Mouse (Mus musculus) kidney, adult 2 months (tissue): ENCODE measurements around the gene Hhatl. TPM values are rescaled to one million over a fixed set of nuclear protein-coding genes. Genes with fewer than 3 reads are reported as not detected.

Experiments used
- DNase-seq: peaks from one replicate; pipeline ENCODE4 v3.0.0; 2021
- H3K27ac ChIP-seq: fragments of 200-500 bp; 2 replicates; pipeline ENCODE4 v1.5.1; 2012; ENCODE audit warnings: low read depth, low read length, control low read depth, inconsistent platforms; ENCODE audit not compliant: insufficient read depth
- H3K27me3 ChIP-seq: fragments of 200-500 bp; replicated peaks from 2 replicates; pipeline ENCODE4 v1.6.1; 2012; ENCODE audit warnings: mild to moderate bottlenecking, moderate library complexity, low read length, inconsistent platforms; ENCODE audit not compliant: control insufficient read depth, insufficient read depth
- H3K36me3 ChIP-seq: fragments of 200-500 bp; 2 replicates; pipeline ENCODE4 v1.6.1; 2012; ENCODE audit warnings: mild to moderate bottlenecking, moderate library complexity, low read length, inconsistent platforms; ENCODE audit not compliant: control insufficient read depth, insufficient read depth
- H3K4me1 ChIP-seq: fragments of 200-500 bp; 2 replicates; pipeline ENCODE4 v1.6.1; 2011; ENCODE audit warnings: low read length; ENCODE audit not compliant: control insufficient read depth, insufficient read depth
- H3K4me3 ChIP-seq: fragments of 200-500 bp; 2 replicates; pipeline ENCODE4 v1.5.1; 2011; ENCODE audit warnings: mild to moderate bottlenecking, low read depth, low read length, control low read depth; ENCODE audit not compliant: insufficient read depth
- CTCF ChIP-seq: fragments of 200-500 bp; conservative IDR thresholded peaks from 2 replicates; pipeline ENCODE4 v1.5.1; 2011; ENCODE audit warnings: low read depth, mild to moderate bottlenecking, control low read depth, low read length, moderate library complexity, mixed read lengths; ENCODE audit not compliant: insufficient read depth, insufficient read length
- POLR2A ChIP-seq: fragments of 200-500 bp; IDR thresholded peaks from one replicate; pipeline ENCODE4 v1.6.1; 2011; ENCODE audit warnings: low read depth, low read length, control low read depth
- WGBS: fragments of 180-500 bp; shearing (Covaris S2); methylation state at CpG from one replicate; pipeline ENCODE4 v1.1.7; 2018; 5-methylcytosine and 5-hydroxymethylcytosine counted together
- polyA plus RNA-seq: library from polyadenylated mRNA; depleted of rRNA; stranded (reverse); fragments of >200 nt; gene quantifications from 2 replicates; pipeline ENCODE4 v1.2.3, GENCODE M21; 2012

The Hhatl gene
- polyA plus RNA-seq, 1 experiment = 19.1 TPM

DNA sequence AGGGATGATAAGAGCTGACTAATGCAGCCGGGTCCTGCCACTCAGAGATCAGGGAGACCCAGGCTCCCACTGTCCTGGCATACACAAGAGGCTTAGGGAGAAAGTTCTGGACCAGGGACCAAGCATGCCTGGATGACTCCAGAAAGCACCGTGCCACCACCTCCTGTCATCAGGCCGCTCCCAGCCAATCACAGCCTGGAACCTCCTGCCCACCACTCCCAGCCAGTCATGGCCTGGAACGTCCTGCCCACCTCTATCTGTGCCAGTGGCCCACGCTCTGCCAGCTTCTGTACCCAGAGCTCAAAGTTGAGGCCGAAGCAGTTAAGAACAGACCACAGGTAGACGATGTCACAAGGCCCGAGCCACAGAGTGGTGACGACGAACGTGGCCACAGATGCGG, 7.5 kb downstream of the Hhatl start:
- no peaks in the 10 kb centered on the region for H3K27me3 ChIP-seq
- DNase-seq = no peak
- H3K4me1 ChIP-seq = no peaks in the 10 kb centered on the region
- WGBS = 83% methylated on average over 12 of the region's 12 CpGs
- no peak for TF ChIP-seq POLR2A
- TF ChIP-seq CTCF = no peak
- H3K36me3 ChIP-seq = no peaks in the 10 kb centered on the region
- H3K27ac ChIP-seq = no peak overlapping the region
- no peak overlapping the region for H3K4me3 ChIP-seq

DNA sequence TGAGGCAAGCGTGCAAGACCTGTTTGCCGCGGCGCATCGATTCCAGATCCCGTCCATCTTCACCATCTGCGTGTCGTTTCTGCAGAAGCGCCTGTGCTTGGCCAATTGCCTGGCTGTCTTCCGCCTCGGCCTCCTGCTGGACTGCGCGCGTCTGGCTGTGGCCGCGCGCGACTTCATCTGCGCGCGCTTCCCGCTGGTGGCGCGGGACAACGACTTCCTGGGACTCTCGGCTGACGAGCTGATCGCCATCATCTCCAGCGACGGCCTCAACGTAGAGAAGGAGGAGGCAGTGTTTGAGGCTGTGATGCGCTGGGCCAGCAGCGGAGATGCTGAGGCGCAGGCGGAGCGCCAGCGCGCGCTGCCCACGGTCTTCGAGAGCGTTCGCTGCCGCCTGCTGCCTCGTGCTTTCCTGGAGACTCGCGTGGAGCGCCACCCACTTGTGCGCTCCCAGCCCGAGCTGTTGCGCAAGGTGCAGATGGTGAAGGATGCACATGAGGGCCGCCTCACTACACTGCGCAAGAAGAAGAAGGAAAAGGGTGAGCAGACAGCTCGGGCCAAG, 14.2 kb downstream of the Hhatl start:
- no peak for TF ChIP-seq CTCF
- no peak for TF ChIP-seq POLR2A
- no peak for DNase-seq
- no peak overlapping the region for H3K27ac ChIP-seq
- no peaks in the 10 kb centered on the region for H3K36me3 ChIP-seq
- WGBS = 15% methylated on average over 54 of the region's 54 CpGs
- H3K4me3 ChIP-seq = no peak overlapping the region
- H3K4me1 ChIP-seq = no peaks in the 10 kb centered on the region
- H3K27me3 ChIP-seq = no peaks in the 10 kb centered on the region

DNA sequence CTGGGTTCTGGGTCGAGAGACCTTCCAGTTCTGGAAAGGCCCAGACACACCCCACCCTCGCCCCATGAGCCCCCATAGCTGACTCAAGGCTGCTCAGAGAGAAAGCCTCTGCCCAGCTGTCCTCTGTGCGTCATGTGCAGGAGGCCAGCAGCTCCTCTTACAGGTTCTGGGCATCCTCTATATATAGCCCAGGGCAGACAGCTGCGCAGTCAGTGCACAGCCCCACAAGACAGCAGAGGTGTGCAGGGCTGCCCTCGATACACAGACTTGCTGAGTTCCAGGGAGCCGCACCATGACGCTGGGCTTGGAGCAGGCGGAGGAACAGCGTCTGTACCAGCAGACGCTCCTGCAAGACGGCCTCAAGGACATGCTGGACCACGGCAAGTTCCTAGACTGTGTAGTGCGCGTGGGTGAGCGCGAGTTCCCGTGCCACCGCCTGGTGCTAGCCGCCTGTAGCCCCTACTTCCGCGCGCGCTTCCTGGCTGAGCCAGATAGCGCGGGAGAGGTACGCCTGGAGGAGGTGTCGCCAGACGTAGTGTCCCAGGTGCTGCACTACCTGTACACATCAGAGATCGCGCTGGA, 14.7 kb downstream of the Hhatl start, which contains the start of gene Klhl40:
Gene Klhl40, plus strand, starts transcription at position 124 of the 582 bp plus-strand sequence.
- no peaks in the 10 kb centered on the region for H3K36me3 ChIP-seq
- H3K4me1 ChIP-seq = no peaks in the 10 kb centered on the region
- TF ChIP-seq CTCF (no peak), POLR2A (no peak)
- H3K4me3 ChIP-seq = no peak within 1 kb of the TSS
- no peak within 1 kb of the TSS for H3K27ac ChIP-seq
- no peaks in the 10 kb centered on the region for H3K27me3 ChIP-seq
- WGBS = 16% methylated on average over 30 of the region's 30 CpGs
- no peak for DNase-seq

DNA sequence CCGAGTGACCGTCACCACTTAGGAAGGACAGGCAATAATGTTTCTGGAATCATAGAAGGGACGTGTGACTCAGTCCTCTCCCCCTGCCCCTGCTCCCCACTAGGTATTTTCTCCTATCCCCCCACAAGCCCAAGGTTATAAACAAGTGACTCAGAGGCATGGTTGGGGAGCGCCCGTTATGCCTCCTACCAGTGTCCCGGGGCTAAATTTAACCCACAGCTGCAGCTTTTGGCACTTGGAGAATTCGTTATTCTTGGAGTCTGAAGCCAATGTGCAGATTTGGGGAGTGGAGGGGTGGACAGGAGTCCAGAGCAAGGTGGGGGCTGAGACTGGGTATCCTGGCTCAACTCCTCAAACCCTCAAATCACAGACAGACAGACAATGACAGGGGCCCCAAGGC, 15.8 kb downstream of the Hhatl start:
- no peak overlapping the region for H3K4me3 ChIP-seq
- no peak for DNase-seq
- no peak overlapping the region for H3K27ac ChIP-seq
- no peaks in the 10 kb centered on the region for H3K4me1 ChIP-seq
- WGBS = 79% methylated on average over 7 of the region's 7 CpGs
- H3K36me3 ChIP-seq = no peaks in the 10 kb centered on the region
- no peak for TF ChIP-seq POLR2A
- no peak for TF ChIP-seq CTCF
- no peaks in the 10 kb centered on the region for H3K27me3 ChIP-seq

DNA sequence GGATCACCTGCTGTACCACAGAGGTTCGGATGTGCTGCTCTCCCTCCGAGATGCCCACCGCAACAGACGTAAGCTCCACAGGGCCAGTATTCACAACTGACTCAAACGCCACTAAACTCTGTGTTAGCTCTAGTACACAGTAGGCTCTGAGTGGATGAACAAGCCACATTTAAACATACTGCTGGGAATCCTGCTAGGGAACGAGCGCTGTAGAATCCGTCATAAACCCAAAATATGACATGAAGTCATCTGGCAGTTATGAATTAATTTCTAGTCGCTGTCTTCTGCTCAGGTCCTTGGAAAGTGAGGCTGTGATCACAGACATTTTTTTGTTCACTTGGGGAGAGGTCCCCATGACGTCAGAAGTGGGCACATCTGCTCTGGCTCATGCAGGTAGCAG, 16.4 kb downstream of the Hhatl start:
- H3K36me3 ChIP-seq = no peaks in the 10 kb centered on the region
- no peak overlapping the region for H3K27ac ChIP-seq
- H3K4me1 ChIP-seq = no peaks in the 10 kb centered on the region
- no peak overlapping the region for H3K4me3 ChIP-seq
- no peak for DNase-seq
- no peak for TF ChIP-seq CTCF
- no peak for TF ChIP-seq POLR2A
- WGBS = 87% methylated on average over 10 of the region's 10 CpGs
- H3K27me3 ChIP-seq = no peaks in the 10 kb centered on the region

DNA sequence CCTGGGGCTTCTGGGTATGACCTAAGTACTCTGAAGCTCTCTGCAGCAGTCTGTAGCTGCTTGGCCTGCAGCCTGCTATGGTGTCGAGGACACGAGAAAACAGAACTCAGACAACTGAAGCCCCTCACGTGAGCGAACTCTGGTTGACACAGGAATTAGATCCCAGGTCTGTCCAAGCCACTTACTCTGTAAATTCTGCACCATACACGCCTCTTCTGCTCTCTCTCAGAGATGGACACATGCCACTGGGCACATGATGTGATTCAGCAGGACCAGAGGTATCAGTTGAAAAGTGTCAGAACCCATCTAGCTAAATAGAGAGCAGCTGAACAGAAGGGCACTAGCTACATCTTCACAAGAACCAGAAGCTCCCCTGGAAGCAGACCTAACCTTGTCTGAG, 19.9 kb downstream of the Hhatl start:
- H3K27me3 ChIP-seq = no peaks in the 10 kb centered on the region
- DNase-seq = no peak
- H3K36me3 ChIP-seq = no peaks in the 10 kb centered on the region
- TF ChIP-seq CTCF (no peak), POLR2A (no peak)
- H3K27ac ChIP-seq = no peak overlapping the region
- WGBS = 43% methylated on average over 5 of the region's 5 CpGs
- no peaks in the 10 kb centered on the region for H3K4me1 ChIP-seq
- H3K4me3 ChIP-seq = no peak overlapping the region

DNA sequence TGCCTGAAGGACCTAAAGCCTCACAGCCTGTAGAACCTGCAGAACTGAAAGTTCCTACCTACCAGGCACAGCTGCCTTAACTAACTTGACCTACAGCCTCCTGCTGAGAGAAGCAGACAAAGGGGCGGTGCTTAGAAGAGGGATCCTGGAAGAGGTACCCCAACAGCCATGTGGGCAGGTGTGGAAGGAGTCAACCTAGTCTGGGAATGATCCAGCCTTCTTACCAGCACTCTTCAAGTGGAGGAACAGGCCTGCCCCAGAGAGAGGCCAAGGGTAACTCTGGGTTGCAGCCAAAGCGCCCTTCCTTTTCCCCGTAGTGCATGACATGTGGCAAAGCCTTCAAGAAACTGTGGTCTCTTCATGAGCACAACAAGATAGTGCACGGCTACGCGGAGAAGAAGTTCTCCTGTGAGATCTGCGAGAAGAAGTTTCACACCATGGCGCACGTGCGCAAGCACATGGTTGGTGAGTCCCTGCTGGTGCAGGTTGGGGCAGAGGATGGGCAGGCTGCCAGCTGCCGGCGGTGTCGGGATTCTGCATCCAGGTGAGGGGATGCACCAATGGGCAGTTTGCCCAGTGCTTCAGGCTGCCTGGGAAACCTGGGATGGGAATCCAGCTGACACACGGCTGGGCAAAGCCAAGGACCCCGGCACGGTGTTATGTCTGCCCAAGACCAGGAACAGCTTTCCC, 27.0 kb downstream of the Hhatl start:
- Histone ChIP-seq H3K4me3 (no peak overlapping the region), H3K27ac (no peak overlapping the region), H3K4me1 (no peaks in the 10 kb centered on the region), H3K36me3 (no peaks in the 10 kb centered on the region), H3K27me3 (no peaks in the 10 kb centered on the region)
- 84% methylated on average over 16 of the region's 16 CpGs for WGBS
- no peak for TF ChIP-seq POLR2A
- no peak for TF ChIP-seq CTCF
- no peak for DNase-seq
